Mouse (Mus musculus) bone marrow, adult 2 months (tissue): ENCODE measurements around the gene Gpr82.

Source experiments
- CTCF ChIP-seq: fragments of 200-500 bp; IDR thresholded peaks from 2 replicates; pipeline ENCODE4 v1.5.1; 2011; ENCODE audit warnings: low read length, control low read depth; ENCODE audit not compliant: control insufficient read depth, insufficient read depth
- POLR2A ChIP-seq: fragments of 200-500 bp; IDR thresholded peaks from 2 replicates; pipeline ENCODE4 v1.6.1; 2011; ENCODE audit warnings: low read depth, mild to moderate bottlenecking, control low read depth, low read length, borderline replicate concordance; ENCODE audit not compliant: control insufficient read depth

DNA sequence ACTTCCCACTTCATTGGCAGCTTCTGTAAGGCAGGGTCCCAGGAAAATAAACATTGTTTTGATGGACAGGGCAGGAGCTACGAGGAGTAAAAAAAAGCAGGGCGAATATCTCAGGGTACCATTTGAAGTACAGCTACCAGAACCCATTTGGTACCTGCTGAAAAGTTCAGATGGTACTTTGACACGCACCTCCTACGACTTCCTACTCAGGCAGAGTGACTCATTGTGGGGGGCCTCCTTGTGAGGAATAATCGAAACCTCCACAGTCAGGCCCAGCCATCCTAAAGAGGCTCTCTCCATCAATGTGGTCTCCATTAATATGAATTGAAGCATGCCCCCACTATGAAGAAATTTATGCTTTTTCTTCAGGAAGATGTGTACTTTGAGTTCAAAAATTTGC lies 38.5 kb upstream of the Gpr82 start:
- no peak for TF ChIP-seq CTCF
- no peak for TF ChIP-seq POLR2A
